Mouse (Mus musculus) heart, postnatal 10 days (tissue): ENCODE measurements around the gene Tmsb10. TPM values are rescaled to one million over a fixed set of nuclear protein-coding genes. Genes with fewer than 3 reads are reported as not detected.

ENCODE experiments used
- DNase-seq, 2 experiments: peaks; one replicate each; pipeline ENCODE4 v3.0.0; 2021
- intact Hi-C: fragments of 180-260 bp; cut with DNase I; formaldehyde crosslinking; loops from one replicate; pipeline ENCODE4 v1.15.1; 2025
- total RNA-seq, 2 experiments: library from RNA; stranded (reverse); gene quantifications; 2 replicates each; pipeline ENCODE4 v1.2.3; 2021

Tmsb10 gene
- total RNA-seq, 2 experiments from 2014 or later: 526 to 622 TPM

GRCm38 (mm10) chr6:72956199-72957092 lies 2.1 kb downstream of the Tmsb10 start:
- intact Hi-C loops: loop anchor here (2.0 to 5.0 kb wide), 2 partner anchors 24 to 56 kb away; no protein-coding TSS in a partner anchor
- peak; percentile 53 to 58 for DNase-seq

- DNase-seq: peak; percentile 26 to 40
- intact Hi-C loops: loop anchor here (2.0 to 5.0 kb wide), 2 partner anchors 25 to 57 kb away; no protein-coding TSS in a partner anchor
Observed at GRCm38 (mm10) chr6:72955517-72956198, 2.9 kb downstream of the Tmsb10 start.

- no peak for DNase-seq
- intact Hi-C loops: loop anchor here (5.0 kb wide), 1 partner anchor 58 kb away; no protein-coding TSS in a partner anchor
Observed at GRCm38 (mm10) chr6:72954786-72955185, 3.8 kb downstream of the Tmsb10 start.

- DNase-seq: no peak
- intact Hi-C loops: no loop called here
Observed at GRCm38 (mm10) chr6:72952967-72953366, 5.6 kb downstream of the Tmsb10 start.

- peak; percentile 35 to 55 for DNase-seq
- intact Hi-C loops: no loop called here
Observed at GRCm38 (mm10) chr6:72952221-72952620, 6.3 kb downstream of the Tmsb10 start.

GRCm38 (mm10) chr6:72949161-72949756 lies 9.3 kb downstream of the Tmsb10 start:
- DNase-seq: no peak
- intact Hi-C loops: no loop called here

GRCm38 (mm10) chr6:72948392-72948791 lies 10.2 kb downstream of the Tmsb10 start:
- intact Hi-C loops: no loop called here
- no peak for DNase-seq

- DNase-seq: peak in 1 of 2 experiments; percentile 46
- intact Hi-C loops: no loop called here
Observed at GRCm38 (mm10) chr6:72947960-72948359, 10.6 kb downstream of the Tmsb10 start.

- DNase-seq: peak; percentile 75 to 86
- intact Hi-C loops: loop anchor here (1.0 to 2.0 kb wide), 5 partner anchors 40 to 288 kb away; no protein-coding TSS in a partner anchor
Observed at GRCm38 (mm10) chr6:72940493-72940892, 18.1 kb downstream of the Tmsb10 start.

GRCm38 (mm10) chr6:72937859-72938258 lies 20.7 kb downstream of the Tmsb10 start:
- intact Hi-C loops: no loop called here
- DNase-seq: peak in 1 of 2 experiments; percentile 27

- intact Hi-C loops: no loop called here
- no peak for DNase-seq
Observed at GRCm38 (mm10) chr6:72937430-72937829, 21.1 kb downstream of the Tmsb10 start.

GRCm38 (mm10) chr6:72932955-72933354 lies 25.6 kb downstream of the Tmsb10 start:
- intact Hi-C loops: no loop called here
- DNase-seq: no peak

GRCm38 (mm10) chr6:72931533-72931932 lies 27.0 kb downstream of the Tmsb10 start:
- intact Hi-C loops: no loop called here
- no peak for DNase-seq

GRCm38 (mm10) chr6:72929795-72930398 lies 28.7 kb downstream of the Tmsb10 start:
- intact Hi-C loops: no loop called here
- DNase-seq: no peak

GRCm38 (mm10) chr6:72926755-72927482 lies 31.6 kb downstream of the Tmsb10 start:
- intact Hi-C loops: no loop called here
- peak; percentile 78 to 82 for DNase-seq

- no peak for DNase-seq
- intact Hi-C loops: no loop called here
Observed at GRCm38 (mm10) chr6:72926031-72926430, 32.5 kb downstream of the Tmsb10 start.

GRCm38 (mm10) chr6:72923381-72923780 lies 35.2 kb downstream of the Tmsb10 start:
- intact Hi-C loops: no loop called here
- no peak for DNase-seq

- DNase-seq: no peak
- intact Hi-C loops: no loop called here
Observed at GRCm38 (mm10) chr6:72921081-72921480, 37.5 kb downstream of the Tmsb10 start.

- no peak for DNase-seq
- intact Hi-C loops: no loop called here
Observed at GRCm38 (mm10) chr6:72918510-72919033, 40.0 kb downstream of the Tmsb10 start.

GRCm38 (mm10) chr6:72916330-72916729 lies 42.2 kb downstream of the Tmsb10 start:
- no peak for DNase-seq
- intact Hi-C loops: no loop called here
